10 mouse cellular contexts compared by ENCODE assay signal in the genomic region with DNA sequence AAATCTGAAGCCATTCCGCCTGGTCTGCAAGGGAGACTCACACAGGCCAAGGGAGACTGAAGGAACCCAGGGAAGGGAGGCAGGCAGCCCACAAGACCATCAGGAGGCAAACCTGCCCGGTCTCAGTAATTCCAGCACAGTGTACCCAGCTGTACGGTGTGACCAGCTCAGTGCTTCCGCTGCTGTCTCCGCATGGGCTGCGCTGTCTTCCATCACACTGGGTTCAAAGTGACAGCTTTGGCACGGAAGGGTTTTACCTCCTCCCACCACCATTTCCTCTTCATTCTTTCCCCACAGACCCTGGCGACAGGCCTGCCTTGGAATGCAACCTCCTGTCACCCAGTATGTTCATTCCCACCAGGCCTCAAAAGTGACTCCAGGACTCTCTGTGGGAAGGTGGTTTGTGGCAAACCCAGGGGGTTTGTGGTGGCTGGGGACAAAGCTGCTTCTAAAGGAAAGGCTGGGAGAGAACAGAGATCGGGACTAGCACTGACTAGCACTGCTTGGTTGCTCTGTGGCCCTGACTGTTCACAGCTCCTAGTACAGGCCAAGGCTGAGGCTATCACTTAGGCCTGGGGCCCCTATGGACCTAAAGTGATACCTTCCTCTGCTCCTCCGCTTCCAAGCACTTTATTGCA.
DNase-seq lines count a peak whose midpoint lies in the region; ATAC-seq lines count a peak whose summit lies in the region.
"Had no signal": no experiment of that assay in that cellular context is flagged by ENCODE, and none has a peak within 500 bp of the region (broad histone marks: within the 10 kb centered on the region; RNA-seq: fewer than 3 reads in every experiment).

No protein-coding gene starts in this region.

- peak; percentile 66 for ATAC-seq in common myeloid progenitor, adult 5-6 weeks (replicated peaks; ENCODE audit: low read depth, poor library complexity, severe bottlenecking)
- no peak for ATAC-seq in megakaryocyte, adult 5-6 weeks (ENCODE audit: poor library complexity, severe bottlenecking)

- 31% methylated on average over 10 of the region's 10 CpGs for WGBS in heart, embryonic 10.5 days

- intact Hi-C loops in left cerebral cortex, postnatal 14 days (cut with DNase I) = no loop called here

- no peaks in the 10 kb centered on the region for H3K36me3 ChIP-seq in heart, embryonic 10.5 days

- no peaks in the 10 kb centered on the region for H3K9me3 ChIP-seq in heart, embryonic 10.5 days

- DNase-seq in heart, embryonic 10.5 days (ENCODE audit: low spot score) = peak; percentile 79
- DNase-seq in heart, adult 11 months = no peak
- DNase-seq in heart, postnatal 4 days = peak; percentile 52
- peak; percentile 34 for DNase-seq in lung, postnatal 14 days
- DNase-seq in T-cell, adult 2 months (ENCODE audit: low spot score) = no peak
- no peak for DNase-seq in left cerebral cortex, postnatal 14 days (ENCODE audit: low spot score in 2 of 2)
- DNase-seq: B cell, adult 2 months; cerebellum, adult 11 months had no signal

- H3K4me1 ChIP-seq in heart, embryonic 10.5 days = peaks cover 29% of the 10 kb centered on the region

- no peak overlapping the region for H3K4me3 ChIP-seq in heart, embryonic 10.5 days

- peak overlapping the region; percentile 84 for H3K27ac ChIP-seq in heart, embryonic 10.5 days

- peaks cover 6% of the 10 kb centered on the region for H3K27me3 ChIP-seq in heart, embryonic 10.5 days (ENCODE audit: insufficient read depth, poor library complexity, severe bottlenecking)

Comparison
In these comparisons a context has a peak if more than half of its experiments do, and no peak if none do; other contexts are left out.
1. DNase-seq: peak in heart, embryonic 10.5 days (single experiment), heart, postnatal 4 days (single experiment) and lung, postnatal 14 days (single experiment); none in heart, adult 11 months (single experiment), T-cell, adult 2 months (single experiment) and left cerebral cortex, postnatal 14 days (0 of 2).